Mouse (Mus musculus) hindbrain, embryonic 14.5 days (tissue): ENCODE results near the gene Apoc4. TPM values are rescaled to one million over a fixed set of nuclear protein-coding genes. Genes with fewer than 3 reads are reported as not detected.

Experiments used
- ATAC-seq: fragments of 200-750 bp; cut with Nextera tagmentation; 2 replicates; pipeline ENCODE4 v1.8.0; 2017; ENCODE audit warnings: moderate number of reproducible peaks, mild to moderate bottlenecking, moderate TSS enrichment, moderate library complexity; ENCODE audit not compliant: low FRiP score
- DNase-seq: peaks from one replicate; pipeline ENCODE4 v3.0.0-alpha.2; 2015; ENCODE audit warnings: low spot score
- H3K27ac ChIP-seq: fragments of 300-500 bp; sonication (generic); 2 replicates; pipeline ENCODE4 v1.5.1; 2014; ENCODE audit warnings: mild to moderate bottlenecking, moderate library complexity
- H3K27me3 ChIP-seq: fragments of 300-500 bp; sonication (generic); 2 replicates; pipeline ENCODE4 v1.6.1; 2014; ENCODE audit warnings: mild to moderate bottlenecking, low read length, mixed read lengths; ENCODE audit not compliant: control insufficient read depth, insufficient read depth
- H3K36me3 ChIP-seq: fragments of 300-500 bp; sonication (generic); replicated peaks from 2 replicates; pipeline ENCODE4 v1.6.1; 2014; ENCODE audit not compliant: control insufficient read depth, insufficient read depth
- H3K4me1 ChIP-seq: fragments of 300-500 bp; sonication (generic); replicated peaks from 2 replicates; pipeline ENCODE4 v1.6.1; 2014; ENCODE audit warnings: antibody characterized with exemption, low read length, mixed read lengths; ENCODE audit not compliant: control insufficient read depth, insufficient read depth
- H3K4me2 ChIP-seq: fragments of 300-500 bp; sonication (generic); replicated peaks from 2 replicates; pipeline ENCODE4 v1.6.1; 2014; ENCODE audit warnings: mild to moderate bottlenecking, moderate library complexity
- H3K4me3 ChIP-seq: fragments of 300-500 bp; sonication (generic); replicated peaks from 2 replicates; pipeline ENCODE4 v1.5.1; 2014; ENCODE audit warnings: mild to moderate bottlenecking, low read length
- H3K9ac ChIP-seq: fragments of 300-500 bp; sonication (generic); 2 replicates; pipeline ENCODE4 v1.6.1; 2014
- H3K9me3 ChIP-seq: fragments of 300-500 bp; sonication (generic); 2 replicates; pipeline ENCODE4 v1.6.1; 2016; ENCODE audit warnings: low read length; ENCODE audit not compliant: control insufficient read depth
- WGBS: fragments of 180-500 bp; shearing (Covaris S2); extraction: QIAGEN DNeasy Blood & Tissue Kit; methylation state at CpG from one replicate; pipeline ENCODE4 v1.1.7; 2014; 5-methylcytosine and 5-hydroxymethylcytosine counted together
- polyA plus RNA-seq: library from polyadenylated mRNA; unstranded; fragments of >200 nt; fragmentation: Nextera tagmentation; extraction: Ambion mirVana; gene quantifications from 2 replicates; pipeline ENCODE4 v1.2.1, GENCODE M21; 2014

Gene Apoc4
- polyA plus RNA-seq, 1 experiment from 2014 or later = not detected

- ATAC-seq (peak; percentile 84), DNase-seq (peak; percentile 75)
- H3K27me3 ChIP-seq = no peaks in the 10 kb centered on the region
- H3K36me3 ChIP-seq = peaks cover 17% of the 10 kb centered on the region
- WGBS = under 1% methylated on average over 52 of the region's 57 CpGs
- 0 out of 2 replicates have a peak, but pooled peaks cover 6% of the 10 kb centered on the region for H3K4me1 ChIP-seq
- H3K4me2 ChIP-seq = peak overlapping the region; percentile 96
- no peaks in the 10 kb centered on the region for H3K9me3 ChIP-seq
- H3K27ac ChIP-seq = peak overlapping the region; percentile 76
- H3K9ac ChIP-seq = peak overlapping the region; percentile 60
- peak overlapping the region; percentile 76 for H3K4me3 ChIP-seq
Measured at GRCm38 (mm10) chr7:19628536-19629360, 52.5 kb downstream of the Apoc4 start.

- 17% methylated on average over 17 of the region's 17 CpGs for WGBS
- H3K4me3 ChIP-seq = peak overlapping the region; percentile 76
- H3K4me2 ChIP-seq = peak overlapping the region; percentile 96
- H3K4me1 ChIP-seq = 0 out of 2 replicates have a peak, but pooled peaks cover 6% of the 10 kb centered on the region
- no peaks in the 10 kb centered on the region for H3K27me3 ChIP-seq
- no peak overlapping the region for H3K9ac ChIP-seq
- DNase-seq = no peak
- H3K27ac ChIP-seq = no peak overlapping the region
- no peaks in the 10 kb centered on the region for H3K9me3 ChIP-seq
- ATAC-seq = no peak
- peaks cover 12% of the 10 kb centered on the region for H3K36me3 ChIP-seq
Measured at GRCm38 (mm10) chr7:19628192-19628535, 53.1 kb downstream of the Apoc4 start.

Other genes starting within 250 kb of the Apoc4 start
- gene Mark4, start 222.7 kb downstream of the Apoc4 start, polyA plus RNA-seq = 19.2 and 20.4 TPM in 2 replicates
- gene Exoc3l2, start 218.1 kb downstream of the Apoc4 start, polyA plus RNA-seq = 0.79 and 0.87 TPM in 2 replicates
- gene Bloc1s3, start 173.1 kb downstream of the Apoc4 start, polyA plus RNA-seq = 2.6 and 3.6 TPM in 2 replicates
- 34.2 and 38.8 TPM in 2 replicates for gene Trappc6a, start 173.1 kb downstream of the Apoc4 start, polyA plus RNA-seq
- 0.98 and 1.1 TPM in 2 replicates for gene Nkpd1, start 163.6 kb downstream of the Apoc4 start, polyA plus RNA-seq
- gene Ppp1r37, start 118.4 kb downstream of the Apoc4 start, polyA plus RNA-seq = 12.7 and 12.9 TPM in 2 replicates
- gene Zfp296, start 104.2 kb downstream of the Apoc4 start, polyA plus RNA-seq = 0.13 and 0.16 TPM in 2 replicates
- gene Gemin7, start 103.9 kb downstream of the Apoc4 start, polyA plus RNA-seq = 141 and 157 TPM in 2 replicates
- gene Clasrp, start 77.0 kb downstream of the Apoc4 start, polyA plus RNA-seq = 41.6 and 47.6 TPM in 2 replicates
- 5.4 and 7.9 TPM in 2 replicates for gene Relb, start 52.0 kb downstream of the Apoc4 start, polyA plus RNA-seq
- gene Clptm1, start 16.4 kb downstream of the Apoc4 start, polyA plus RNA-seq = 150 and 170 TPM in 2 replicates
- gene Apoc2, start 3.5 kb downstream of the Apoc4 start, polyA plus RNA-seq = not detected in 2 replicates
- not detected in 2 replicates for gene Gm44805, start 56 bp downstream of the Apoc4 start, polyA plus RNA-seq
- gene Apoc1, start 11.2 kb upstream of the Apoc4 start, polyA plus RNA-seq = 2.3 and 2.5 TPM in 2 replicates
- 543 and 561 TPM in 2 replicates for gene Apoe, start 17.7 kb upstream of the Apoc4 start, polyA plus RNA-seq
- gene Tomm40, start 34.0 kb upstream of the Apoc4 start, polyA plus RNA-seq = 119 and 128 TPM in 2 replicates
- gene Nectin2, start 69.0 kb upstream of the Apoc4 start, polyA plus RNA-seq = 46.7 and 49.5 TPM in 2 replicates
- gene Bcam, start 89.5 kb upstream of the Apoc4 start, polyA plus RNA-seq = 17.5 and 18.8 TPM in 2 replicates
- gene Cblc, start 115.3 kb upstream of the Apoc4 start, polyA plus RNA-seq = not detected in 2 replicates
- gene Bcl3, start 141.3 kb upstream of the Apoc4 start, polyA plus RNA-seq = 0.58 and 0.97 TPM in 2 replicates
- 13.0 and 13.9 TPM in 2 replicates for gene Gm19345, start 170.5 kb upstream of the Apoc4 start, polyA plus RNA-seq
- gene Ceacam16, start 179.8 kb upstream of the Apoc4 start, polyA plus RNA-seq = 0.17 and 0.20 TPM in 2 replicates
- gene Ceacam19, start 206.5 kb upstream of the Apoc4 start, polyA plus RNA-seq = not detected in 2 replicates
- 6.4 and 6.6 TPM in 2 replicates for gene Pvr, start 239.7 kb upstream of the Apoc4 start, polyA plus RNA-seq